Mouse (Mus musculus) lung, embryonic 14.5 days (tissue): ENCODE measurements around the gene P3h4. TPM values are rescaled to one million over a fixed set of nuclear protein-coding genes. Genes with fewer than 3 reads are reported as not detected.

Source experiments
- ATAC-seq: fragments of 200-750 bp; cut with Nextera tagmentation; 2 replicates; pipeline ENCODE4 v1.8.0; 2017; ENCODE audit warnings: mild to moderate bottlenecking, moderate TSS enrichment, moderate library complexity; ENCODE audit not compliant: insufficient read depth
- DNase-seq: peaks from one replicate; pipeline ENCODE4 v3.0.0-alpha.2; 2015
- H3K27ac ChIP-seq: fragments of 300-500 bp; sonication (generic); 2 replicates; pipeline ENCODE4 v1.5.1; 2014; ENCODE audit warnings: low read depth, mild to moderate bottlenecking, moderate library complexity
- H3K27me3 ChIP-seq: fragments of 300-500 bp; sonication (generic); 2 replicates; pipeline ENCODE4 v1.6.1; 2014; ENCODE audit warnings: low read length, control low read depth; ENCODE audit not compliant: insufficient read depth
- H3K36me3 ChIP-seq: fragments of 300-500 bp; sonication (generic); 2 replicates; pipeline ENCODE4 v1.6.1; 2014; ENCODE audit warnings: control low read depth; ENCODE audit not compliant: insufficient read depth
- H3K4me1 ChIP-seq: fragments of 300-500 bp; sonication (generic); 2 replicates; pipeline ENCODE4 v1.6.1; 2014; ENCODE audit warnings: antibody characterized with exemption, control low read depth; ENCODE audit not compliant: insufficient read depth
- H3K4me2 ChIP-seq: fragments of 300-500 bp; sonication (generic); 2 replicates; pipeline ENCODE4 v1.6.1; 2014; ENCODE audit warnings: mild to moderate bottlenecking
- H3K4me3 ChIP-seq: fragments of 300-500 bp; sonication (generic); 2 replicates; pipeline ENCODE4 v1.5.1; 2014; ENCODE audit warnings: low read depth, low read length
- H3K9ac ChIP-seq: fragments of 300-500 bp; sonication (generic); 2 replicates; pipeline ENCODE4 v1.6.1; 2014
- H3K9me3 ChIP-seq: fragments of 300-500 bp; sonication (generic); 2 replicates; pipeline ENCODE4 v1.6.1; 2016; ENCODE audit warnings: low read depth, low read length, control low read depth
- CTCF ChIP-seq: IDR thresholded peaks from 2 replicates; pipeline ENCODE4 v1.5.1; 2016; ENCODE audit warnings: antibody characterized with exemption, low read depth
- WGBS: fragments of 180-500 bp; shearing (Covaris S2); extraction: QIAGEN DNeasy Blood & Tissue Kit; methylation state at CpG from one replicate; pipeline ENCODE4 v1.1.7; 2014; 5-methylcytosine and 5-hydroxymethylcytosine counted together
- polyA plus RNA-seq: library from polyadenylated mRNA; unstranded; fragments of >200 nt; fragmentation: Nextera tagmentation; extraction: Ambion mirVana; gene quantifications from 2 replicates; pipeline ENCODE4 v1.2.1, GENCODE M21; 2014

The P3h4 gene
- polyA plus RNA-seq, 1 experiment from 2014 or later, result 64.5 TPM

DNA sequence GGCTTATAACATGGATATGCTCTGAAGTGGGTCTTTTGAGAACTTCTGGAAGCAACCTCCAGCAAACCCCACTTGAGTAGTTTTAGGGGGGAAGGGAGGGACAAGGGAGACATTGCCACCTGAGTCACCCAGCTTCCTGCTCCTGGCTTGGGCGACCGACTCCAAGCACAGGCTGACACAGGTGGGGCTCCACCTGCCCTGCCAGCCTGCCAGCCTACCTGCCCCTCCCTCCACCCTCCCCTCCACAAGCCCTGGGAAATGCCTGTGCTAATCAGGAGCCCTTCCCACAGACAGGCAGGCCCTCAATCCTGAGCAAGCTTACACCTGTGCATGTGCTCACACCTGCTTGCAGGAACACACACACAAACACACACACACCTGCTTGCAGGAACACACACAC, 12.0 kb downstream of the P3h4 start:
- ATAC-seq (no peak), DNase-seq (peak; percentile 29)
- peak overlapping the region; percentile 61 for H3K27ac ChIP-seq
- 0 out of 2 replicates have a peak, but pooled peaks cover 6% of the 10 kb centered on the region for H3K36me3 ChIP-seq
- 43% methylated on average over 2 of the region's 2 CpGs for WGBS
- H3K9me3 ChIP-seq, result no peaks in the 10 kb centered on the region
- H3K4me3 ChIP-seq, result no peak overlapping the region
- peaks cover 22% of the 10 kb centered on the region; the same call in 1 of the 2 replicates for H3K4me1 ChIP-seq
- no peaks in the 10 kb centered on the region for H3K27me3 ChIP-seq
- H3K4me2 ChIP-seq, result no peak overlapping the region
- no peak for TF ChIP-seq CTCF
- H3K9ac ChIP-seq, result no peak overlapping the region

DNA sequence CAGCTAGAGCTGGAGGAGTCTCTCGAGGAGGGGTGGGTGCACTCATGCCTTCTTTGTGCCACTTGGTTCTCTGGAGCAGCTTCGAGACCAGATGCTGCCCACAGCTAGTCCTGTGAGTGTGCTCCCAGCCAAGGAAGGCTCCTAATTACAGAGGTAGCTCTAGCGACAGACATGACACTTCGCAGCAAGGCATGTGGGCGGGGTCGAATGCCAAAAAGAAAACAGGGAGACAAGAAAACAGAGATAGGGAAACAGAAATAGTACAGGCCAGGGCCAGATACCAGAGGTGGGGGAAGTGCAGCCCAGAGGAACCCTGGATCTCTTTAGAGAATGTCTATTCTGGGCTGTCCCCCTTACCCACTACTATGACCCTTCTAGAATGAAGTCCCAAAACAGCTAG, 12.4 kb downstream of the P3h4 start:
- Histone ChIP-seq H3K27ac (peak overlapping the region; percentile 38), H3K4me2 (no peak overlapping the region), H3K9me3 (no peaks in the 10 kb centered on the region), H3K4me3 (no peak overlapping the region), H3K36me3 (0 out of 2 replicates have a peak, but pooled peaks cover 4% of the 10 kb centered on the region), H3K4me1 (peaks cover 22% of the 10 kb centered on the region; the same call in 1 of the 2 replicates), H3K27me3 (no peaks in the 10 kb centered on the region), H3K9ac (no peak overlapping the region)
- 18% methylated on average over 6 of the region's 6 CpGs for WGBS
- DNase-seq (no peak), ATAC-seq (no peak)
- no peak for TF ChIP-seq CTCF

- Histone ChIP-seq H3K4me2 (no peak overlapping the region), H3K4me1 (peaks cover 25% of the 10 kb centered on the region; the same call in 1 of the 2 replicates), H3K9ac (no peak overlapping the region), H3K27me3 (no peaks in the 10 kb centered on the region), H3K27ac (no peak overlapping the region), H3K4me3 (no peak overlapping the region), H3K9me3 (no peaks in the 10 kb centered on the region), H3K36me3 (no peaks in the 10 kb centered on the region)
- no peak for TF ChIP-seq CTCF
- DNase-seq (no peak), ATAC-seq (no peak)
- 74% methylated on average over 6 of the region's 6 CpGs for WGBS
Measured at GRCm38 (mm10) chr11:100400842-100401241, 13.8 kb downstream of the P3h4 start.

- no peak for TF ChIP-seq CTCF
- Histone ChIP-seq H3K4me3 (no peak overlapping the region), H3K27ac (no peak overlapping the region), H3K27me3 (no peaks in the 10 kb centered on the region), H3K9me3 (no peaks in the 10 kb centered on the region), H3K4me2 (no peak overlapping the region), H3K36me3 (no peaks in the 10 kb centered on the region), H3K9ac (no peak overlapping the region), H3K4me1 (peaks cover 31% of the 10 kb centered on the region; the same call in 1 of the 2 replicates)
- DNase-seq, result no peak
- 68% methylated on average over 12 of the region's 12 CpGs for WGBS
- ATAC-seq, result no peak
Measured at GRCm38 (mm10) chr11:100399727-100400538, 14.7 kb downstream of the P3h4 start.

- H3K27ac ChIP-seq, result no peak overlapping the region
Measured at GRCm38 (mm10) chr11:100399320-100399719, 15.3 kb downstream of the P3h4 start.

GRCm38 (mm10) chr11:100398517-100398916, 16.1 kb downstream of the P3h4 start:
- H3K9ac ChIP-seq, result no peak overlapping the region
- no peak for TF ChIP-seq CTCF
- no peaks in the 10 kb centered on the region for H3K36me3 ChIP-seq
- peak overlapping the region; percentile 46; the same call in 1 of the 2 replicates for H3K27ac ChIP-seq
- H3K9me3 ChIP-seq, result no peaks in the 10 kb centered on the region
- no peaks in the 10 kb centered on the region for H3K27me3 ChIP-seq
- DNase-seq (no peak), ATAC-seq (no peak)
- peaks cover 29% of the 10 kb centered on the region; the same call in 1 of the 2 replicates for H3K4me1 ChIP-seq
- H3K4me2 ChIP-seq, result peak overlapping the region; percentile 78; the same call in 1 of the 2 replicates
- WGBS, result 85% methylated on average over 7 of the region's 7 CpGs
- no peak overlapping the region for H3K4me3 ChIP-seq

More at GRCm38 (mm10) chr11:100399320-100399719, 15.3 kb downstream of the P3h4 start:
- Histone ChIP-seq H3K4me1 (peaks cover 29% of the 10 kb centered on the region; the same call in 1 of the 2 replicates), H3K9ac (no peak overlapping the region), H3K27me3 (no peaks in the 10 kb centered on the region), H3K36me3 (no peaks in the 10 kb centered on the region), H3K4me3 (no peak overlapping the region), H3K9me3 (no peaks in the 10 kb centered on the region), H3K4me2 (no peak overlapping the region)
- no peak for ATAC-seq
- DNase-seq, result peak; percentile 43
- 60% methylated on average over 9 of the region's 9 CpGs for WGBS
- TF ChIP-seq CTCF, result no peak
